Mouse (Mus musculus) cerebellum, adult 2 months (tissue): Measurements from ENCODE around the gene Sprr2a1.
"Not testable (repeated sequence)": the region's sequence is repeated elsewhere in the genome, so short reads cannot be mapped to it uniquely, and the experiment has no call there.

Source experiments
- CTCF ChIP-seq: fragments of 200-500 bp; IDR thresholded peaks from 2 replicates; pipeline ENCODE4 v1.5.1; 2011; ENCODE audit warnings: low read depth, mild to moderate bottlenecking, control low read depth, low read length, moderate library complexity, borderline replicate concordance; ENCODE audit not compliant: insufficient read depth
- POLR2A ChIP-seq: fragments of 200-500 bp; IDR thresholded peaks from 2 replicates; pipeline ENCODE4 v1.6.1; 2011; ENCODE audit warnings: low read length, control low read depth, borderline replicate concordance; ENCODE audit not compliant: insufficient read depth

GRCm38 (mm10) chr3:92213651-92214050 is 1.9 kb upstream of the Sprr2a1 start:
- TF ChIP-seq CTCF, POLR2A: not testable (repeated sequence)
